Mouse (Mus musculus) heart, adult 2 months (tissue): ENCODE results near the gene Dbp.

Source experiments
- CTCF ChIP-seq: fragments of 200-600 bp; IDR thresholded peaks from 2 replicates; pipeline ENCODE4 v1.8.1; 2022; ENCODE audit warnings: antibody characterized with exemption, mild to moderate bottlenecking, moderate library complexity
- POLR2A ChIP-seq: fragments of 200-500 bp; IDR thresholded peaks from 2 replicates; pipeline ENCODE4 v1.6.1; 2011; ENCODE audit warnings: mild to moderate bottlenecking, low read depth, low read length, control low read depth; ENCODE audit not compliant: insufficient read depth

GRCm38 (mm10) chr7:45678513-45678912 is 26.4 kb upstream of the Dbp start:
- no peak for TF ChIP-seq CTCF
- no peak for TF ChIP-seq POLR2A
